Mouse (Mus musculus) MEL (cell line): ENCODE data around the gene Gimap9. TPM values are rescaled to one million over a fixed set of nuclear protein-coding genes. Genes with fewer than 3 reads are reported as not detected.

ENCODE experiments used
- DNase-seq: peaks from one replicate; pipeline ENCODE4 v3.0.0; 2011; ENCODE audit warnings: low read depth, low spot score
- H3K27ac ChIP-seq: 2 replicates; pipeline ENCODE4 v1.5.1; 2012; ENCODE audit warnings: low read depth, mild to moderate bottlenecking, control low read depth, low read length, moderate library complexity; ENCODE audit not compliant: control insufficient read depth
- H3K27me3 ChIP-seq, 2 experiments: fragments of 150-350 bp in 1 of 2; sonication (generic) in 1 of 2; 2 replicates each; pipeline ENCODE4 v1.6.1; 2012; ENCODE audit warnings: low read length in 2 of 2, mild to moderate bottlenecking in 2 of 2, improper control_type of control experiment in 1 of 2, moderate library complexity in 1 of 2; ENCODE audit not compliant: insufficient read depth in 2 of 2, control insufficient read depth in 1 of 2
- H3K36me3 ChIP-seq, 2 experiments: 2 replicates each; pipeline ENCODE4 v1.6.1; 2012 to 2014; ENCODE audit warnings: low read length in 2 of 2, improper control_type of control experiment in 1 of 2, inconsistent platforms in 1 of 2, mild to moderate bottlenecking in 1 of 2; ENCODE audit not compliant: insufficient read depth in 2 of 2, control insufficient read depth in 1 of 2
- H3K4me1 ChIP-seq, 2 experiments: fragments of 150-350 bp in 1 of 2; sonication (generic) in 1 of 2; 2 replicates each; pipeline ENCODE4 v1.6.1; 2012; ENCODE audit warnings: low read length in 2 of 2, improper control_type of control experiment in 1 of 2, mild to moderate bottlenecking in 1 of 2; ENCODE audit not compliant: insufficient read depth in 2 of 2, control insufficient read depth in 1 of 2
- H3K4me3 ChIP-seq, 2 experiments: fragments of 150-350 bp in 1 of 2; sonication (generic) in 1 of 2; 2 replicates each; pipeline ENCODE4 v1.5.1; 2012; ENCODE audit warnings: low read depth in 2 of 2, low read length in 2 of 2, mild to moderate bottlenecking in 2 of 2, moderate library complexity in 2 of 2, control low read depth in 1 of 2, improper control_type of control experiment in 1 of 2; ENCODE audit not compliant: control insufficient read depth in 1 of 2, insufficient read depth in 1 of 2
- H3K79me2 ChIP-seq: 2 replicates; pipeline ENCODE4 v1.6.1; 2012; ENCODE audit warnings: mild to moderate bottlenecking, low read length, moderate library complexity; ENCODE audit not compliant: control insufficient read depth, poor library complexity, insufficient read depth
- H3K9ac ChIP-seq: 2 replicates; pipeline ENCODE4 v1.6.1; 2012; ENCODE audit warnings: low read depth, mild to moderate bottlenecking, control low read depth, low read length, moderate library complexity; ENCODE audit not compliant: control insufficient read depth, poor library complexity, severe bottlenecking
- H3K9me3 ChIP-seq: fragments of 150-350 bp; sonication (generic); replicated peaks from 2 replicates; pipeline ENCODE4 v1.6.1; 2012; ENCODE audit warnings: mild to moderate bottlenecking, low read length, improper control_type of control experiment, moderate library complexity; ENCODE audit not compliant: insufficient read depth
- CHD1 ChIP-seq: IDR thresholded peaks from 2 replicates; pipeline ENCODE4 v1.6.1; 2012; ENCODE audit warnings: low read depth, mild to moderate bottlenecking, inconsistent platforms, low read length, improper control_type of control experiment
- CHD2 ChIP-seq: IDR thresholded peaks from 2 replicates; pipeline ENCODE4 v1.6.1; 2011; ENCODE audit warnings: low read length, improper control_type of control experiment
- CTCF ChIP-seq, 3 experiments: IDR thresholded peaks in 2 of 3; conservative IDR thresholded peaks in 1 of 3; 2 replicates each; pipeline ENCODE4 v1.5.1; 2011 to 2012; ENCODE audit warnings: low read length in 3 of 3, low read depth in 2 of 3, mild to moderate bottlenecking in 2 of 3, improper control_type of control experiment in 1 of 3, inconsistent platforms in 1 of 3, mixed read lengths in 1 of 3, moderate library complexity in 1 of 3; ENCODE audit not compliant: control insufficient read depth in 1 of 3, insufficient read depth in 1 of 3, poor library complexity in 1 of 3, severe bottlenecking in 1 of 3
- E2F4 ChIP-seq: IDR thresholded peaks from 2 replicates; pipeline ENCODE4 v1.6.1; 2011; ENCODE audit warnings: low read depth, low read length, improper control_type of control experiment, borderline replicate concordance
- ELF1 ChIP-seq: IDR thresholded peaks from 2 replicates; pipeline ENCODE4 v1.6.1; 2014; ENCODE audit warnings: low read depth, mild to moderate bottlenecking, inconsistent platforms, low read length, improper control_type of control experiment, moderate library complexity
- GABPA ChIP-seq: IDR thresholded peaks from 2 replicates; pipeline ENCODE4 v1.6.1; 2012; ENCODE audit warnings: low read depth, mild to moderate bottlenecking, inconsistent platforms, low read length, improper control_type of control experiment, moderate library complexity
- HCFC1 ChIP-seq: IDR thresholded peaks from 2 replicates; pipeline ENCODE4 v1.6.1; 2012; ENCODE audit warnings: low read depth, mild to moderate bottlenecking, inconsistent platforms, low read length, improper control_type of control experiment, moderate library complexity
- JUND ChIP-seq: IDR thresholded peaks from 2 replicates; pipeline ENCODE4 v1.6.1; 2011; ENCODE audit warnings: low read depth, mild to moderate bottlenecking, improper control_type of control experiment, low read length
- KAT2A ChIP-seq: conservative IDR thresholded peaks from 2 replicates; pipeline ENCODE4 v1.6.1; 2012; ENCODE audit warnings: low read depth, low read length, improper control_type of control experiment, inconsistent platforms
- MAFK ChIP-seq: IDR thresholded peaks from 2 replicates; pipeline ENCODE4 v1.6.1; 2011; ENCODE audit warnings: low read depth, mild to moderate bottlenecking, low read length, improper control_type of control experiment, borderline replicate concordance
- MYB ChIP-seq: IDR thresholded peaks from 2 replicates; pipeline ENCODE4 v1.6.1; 2011; ENCODE audit warnings: mild to moderate bottlenecking, low read depth, low read length, improper control_type of control experiment
- NRF1 ChIP-seq: IDR thresholded peaks from 2 replicates; pipeline ENCODE4 v1.6.1; 2014; ENCODE audit warnings: low read depth, mild to moderate bottlenecking, inconsistent platforms, low read length, improper control_type of control experiment, moderate library complexity; ENCODE audit not compliant: poor library complexity, insufficient read depth, severe bottlenecking
- POLR2A ChIP-seq, 2 experiments: IDR thresholded peaks; 2 replicates each; pipeline ENCODE4 v1.6.1; 2011 to 2012; ENCODE audit warnings: low read length in 2 of 2, mild to moderate bottlenecking in 2 of 2, control low read depth in 1 of 2, improper control_type of control experiment in 1 of 2, low read depth in 1 of 2, moderate library complexity in 1 of 2; ENCODE audit not compliant: control insufficient read depth in 1 of 2, insufficient read depth in 1 of 2, poor library complexity in 1 of 2
- POLR2AphosphoS2 ChIP-seq: IDR thresholded peaks from 2 replicates; pipeline ENCODE4 v1.6.1; 2011; ENCODE audit warnings: low read length, improper control_type of control experiment
- POLR2AphosphoS5 ChIP-seq: IDR thresholded peaks from 2 replicates; pipeline ENCODE4 v1.6.1; 2012; ENCODE audit warnings: low read depth, borderline replicate concordance, mild to moderate bottlenecking, inconsistent platforms, low read length, moderate library complexity, mixed read lengths
- RAD21 ChIP-seq: IDR thresholded peaks from 2 replicates; pipeline ENCODE4 v1.6.1; 2011; ENCODE audit warnings: mild to moderate bottlenecking, low read depth, low read length, improper control_type of control experiment
- RCOR1 ChIP-seq: IDR thresholded peaks from 2 replicates; pipeline ENCODE4 v1.6.1; 2012; ENCODE audit warnings: low read depth, mild to moderate bottlenecking, inconsistent platforms, low read length, improper control_type of control experiment
- SMC3 ChIP-seq: IDR thresholded peaks from 2 replicates; pipeline ENCODE4 v1.6.1; 2011; ENCODE audit warnings: low read depth, low read length, improper control_type of control experiment
- TCF12 ChIP-seq: IDR thresholded peaks from 2 replicates; pipeline ENCODE4 v1.6.1; 2014; ENCODE audit warnings: low read depth, mild to moderate bottlenecking, inconsistent platforms, low read length, improper control_type of control experiment, moderate library complexity
- USF2 ChIP-seq, 2 experiments: IDR thresholded peaks; 2 replicates each; pipeline ENCODE4 v1.6.1; 2011 to 2012; ENCODE audit warnings: improper control_type of control experiment in 2 of 2, low read length in 2 of 2, borderline replicate concordance in 1 of 2, inconsistent platforms in 1 of 2, low read depth in 1 of 2, mild to moderate bottlenecking in 1 of 2; ENCODE audit not compliant: insufficient read depth in 1 of 2
- ZMIZ1 ChIP-seq: IDR thresholded peaks from 2 replicates; pipeline ENCODE4 v1.6.1; 2012; ENCODE audit warnings: low read depth, mild to moderate bottlenecking, inconsistent platforms, low read length, improper control_type of control experiment, moderate library complexity
- ZNF384 ChIP-seq: IDR thresholded peaks from 2 replicates; pipeline ENCODE4 v1.6.1; 2012; ENCODE audit warnings: low read depth, mild to moderate bottlenecking, inconsistent platforms, low read length, improper control_type of control experiment
- polyA plus RNA-seq, 2 experiments: library from polyadenylated mRNA; stranded (reverse) in 1 of 2; unstranded in 1 of 2; fragments of >175 nt in 1 of 2; fragments of >200 nt in 1 of 2; gene quantifications; 2 replicates each; pipeline versions ENCODE4 v1.2.1 to v1.2.4; 2012; ENCODE audit warnings: low replicate concordance in 2 of 2, low read depth in 1 of 2; ENCODE audit not compliant: insufficient read length in 2 of 2, insufficient read depth in 1 of 2, missing spikeins in 1 of 2
- total RNA-seq: library from RNA; depleted of rRNA; stranded (reverse); fragments of 300-350 nt; gene quantifications from 2 replicates; pipeline ENCODE4 v1.2.3, GENCODE M21; 2012

Gimap9 gene
- total and polyA plus RNA-seq, 3 experiments = 4.8 to 6.2 TPM; not detected in 1

DNA sequence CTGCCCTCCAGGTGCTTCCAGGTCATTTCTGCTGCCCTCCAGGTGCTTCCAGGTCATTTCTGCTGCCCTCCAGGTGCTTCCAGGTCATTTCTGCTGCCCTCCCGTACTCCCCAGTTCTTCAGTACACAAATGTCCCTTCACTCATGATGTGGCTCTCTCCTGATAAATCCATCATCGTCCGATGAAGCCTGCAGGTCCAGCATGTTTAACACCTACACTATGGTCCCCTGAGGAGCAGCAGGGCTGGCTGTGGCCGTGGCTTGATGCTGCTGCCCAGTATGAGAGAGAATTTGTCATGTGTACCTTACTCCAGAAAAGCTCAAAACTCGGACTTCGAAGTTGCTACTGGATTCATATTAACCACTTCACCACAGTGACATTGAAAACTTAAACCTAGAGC lies 34.5 kb upstream of the Gimap9 start:
- Histone ChIP-seq H3K9ac (no peak overlapping the region), H3K79me2 (no peaks in the 10 kb centered on the region), H3K4me3 (no peak overlapping the region), H3K27me3 (no peaks in the 10 kb centered on the region), H3K27ac (no peak overlapping the region), H3K4me1 (no peaks in the 10 kb centered on the region), H3K36me3 (no peaks in the 10 kb centered on the region), H3K9me3 (no peaks in the 10 kb centered on the region)
- DNase-seq = no peak
- TF ChIP-seq CTCF (IDR thresholded peaks at IDR 0.05 in 2 of 3, conservative IDR thresholded peaks at IDR 0.05 in 1 of 3; ENCODE audit: control insufficient read depth in 1 of 3, insufficient read depth in 1 of 3, low read depth in 2 of 3, low read length in 3 of 3, poor library complexity in 1 of 3, severe bottlenecking in 1 of 3) (no peak), NRF1 (no peak), KAT2A (no peak), ZMIZ1 (no peak), GABPA (no peak), CHD2 (no peak), MYB (no peak), CHD1 (no peak), USF2 (IDR thresholded peaks at IDR 0.05; ENCODE audit: borderline replicate concordance in 1 of 2, insufficient read depth in 1 of 2, low read depth in 1 of 2, low read length in 2 of 2) (no peak), SMC3 (no peak), MAFK (no peak), JUND (no peak), POLR2A (IDR thresholded peaks at IDR 0.05; ENCODE audit: control insufficient read depth in 1 of 2, insufficient read depth in 1 of 2, low read depth in 1 of 2, low read length in 2 of 2, poor library complexity in 1 of 2) (no peak), POLR2AphosphoS5 (no peak), TCF12 (no peak)

- peak; percentile 35 for DNase-seq
- Histone ChIP-seq H3K79me2 (no peaks in the 10 kb centered on the region), H3K4me3 (no peak overlapping the region), H3K36me3 (no peaks in the 10 kb centered on the region), H3K9me3 (no peaks in the 10 kb centered on the region), H3K27ac (no peak overlapping the region), H3K4me1 (no peaks in the 10 kb centered on the region), H3K9ac (no peak overlapping the region), H3K27me3 (no peaks in the 10 kb centered on the region)
- TF ChIP-seq SMC3 (peak; percentile 52), ZNF384 (peak; percentile 94), HCFC1 (no peak), E2F4 (no peak), ELF1 (no peak), POLR2AphosphoS2 (no peak), RAD21 (peak; percentile 37), POLR2A (IDR thresholded peaks at IDR 0.05; ENCODE audit: control insufficient read depth in 1 of 2, insufficient read depth in 1 of 2, low read depth in 1 of 2, low read length in 2 of 2, poor library complexity in 1 of 2) (no peak), RCOR1 (no peak), CTCF (IDR thresholded peaks at IDR 0.05 in 2 of 3, conservative IDR thresholded peaks at IDR 0.05 in 1 of 3; ENCODE audit: control insufficient read depth in 1 of 3, insufficient read depth in 1 of 3, low read depth in 2 of 3, low read length in 3 of 3, poor library complexity in 1 of 3, severe bottlenecking in 1 of 3) (peak; percentile 6 to 53 (median 25); a peak in 2 of 6 replicates)
These were observed 33.1 kb upstream of the Gimap9 start for GRCm38 (mm10) chr6:48642764-48643292.
